Mouse (Mus musculus) midbrain, embryonic 12.5 days (tissue): ENCODE results near the gene Hamp. TPM values are rescaled to one million over a fixed set of nuclear protein-coding genes. Genes with fewer than 3 reads are reported as not detected.

Experiments
- ATAC-seq: fragments of 200-750 bp; cut with Nextera tagmentation; 2 replicates; pipeline ENCODE4 v1.8.0; 2017; ENCODE audit warnings: low read depth, moderate TSS enrichment, moderate library complexity; ENCODE audit not compliant: low FRiP score
- H3K27ac ChIP-seq: fragments of 300-500 bp; sonication (generic); replicated peaks from 2 replicates; pipeline ENCODE4 v1.5.1; 2016; ENCODE audit warnings: mild to moderate bottlenecking
- H3K27me3 ChIP-seq: fragments of 300-500 bp; sonication (generic); 2 replicates; pipeline ENCODE4 v1.6.1; 2016; ENCODE audit warnings: mild to moderate bottlenecking
- H3K36me3 ChIP-seq: fragments of 300-500 bp; sonication (generic); 2 replicates; pipeline ENCODE4 v1.6.1; 2016
- H3K4me1 ChIP-seq: fragments of 300-500 bp; sonication (generic); 2 replicates; pipeline ENCODE4 v1.6.1; 2016
- H3K4me2 ChIP-seq: fragments of 300-500 bp; sonication (generic); replicated peaks from 2 replicates; pipeline ENCODE4 v1.6.1; 2016; ENCODE audit warnings: mild to moderate bottlenecking, moderate library complexity
- H3K4me3 ChIP-seq: fragments of 300-500 bp; sonication (generic); 2 replicates; pipeline ENCODE4 v1.5.1; 2016; ENCODE audit warnings: mild to moderate bottlenecking
- H3K9ac ChIP-seq: fragments of 300-500 bp; sonication (generic); replicated peaks from 2 replicates; pipeline ENCODE4 v1.6.1; 2016; ENCODE audit warnings: mild to moderate bottlenecking, moderate library complexity
- H3K9me3 ChIP-seq: fragments of 300-500 bp; sonication (generic); 2 replicates; pipeline ENCODE4 v1.6.1; 2016; ENCODE audit warnings: mild to moderate bottlenecking
- WGBS: fragments of 180-500 bp; shearing (Covaris S2); methylation state at CpG from one replicate; pipeline ENCODE4 v1.1.7; 2016; 5-methylcytosine and 5-hydroxymethylcytosine counted together
- polyA plus RNA-seq: library from polyadenylated mRNA; unstranded; fragments of >200 nt; fragmentation: Nextera tagmentation; extraction: Ambion mirVana; gene quantifications from 2 replicates; pipeline ENCODE4 v1.2.1, GENCODE M21; 2016

The Hamp gene
- polyA plus RNA-seq: not detected in 2 replicates

GRCm38 (mm10) chr7:30943909-30944635, at the start of gene Hamp:
Hamp (minus strand) TSS chr7:30944032.
- no peak within 1 kb of the TSS for H3K9ac ChIP-seq
- no peak within 1 kb of the TSS for H3K4me2 ChIP-seq
- no peaks in the 10 kb centered on the region for H3K4me1 ChIP-seq
- H3K4me3 ChIP-seq: no peak within 1 kb of the TSS
- 72% methylated on average over 9 of the region's 9 CpGs for WGBS
- H3K27ac ChIP-seq: no peak within 1 kb of the TSS
- H3K36me3 ChIP-seq: peaks cover 22% of the 10 kb centered on the region
- H3K27me3 ChIP-seq: no peaks in the 10 kb centered on the region
- H3K9me3 ChIP-seq: no peaks in the 10 kb centered on the region
- ATAC-seq: no peak

GRCm38 (mm10) chr7:30992148-30992547, 48.3 kb upstream of the Hamp start:
- no peaks in the 10 kb centered on the region for H3K4me1 ChIP-seq
- H3K27me3 ChIP-seq: no peaks in the 10 kb centered on the region
- H3K9ac ChIP-seq: no peak overlapping the region
- H3K36me3 ChIP-seq: no peaks in the 10 kb centered on the region
- 75% methylated on average over 5 of the region's 5 CpGs for WGBS
- H3K4me2 ChIP-seq: no peak overlapping the region
- no peak overlapping the region for H3K27ac ChIP-seq
- peaks cover 9% of the 10 kb centered on the region; the same call in 1 of the 2 replicates for H3K9me3 ChIP-seq
- no peak for ATAC-seq
- no peak overlapping the region for H3K4me3 ChIP-seq

- H3K4me2 ChIP-seq: no peak overlapping the region
- H3K27ac ChIP-seq: no peak overlapping the region
- 85% methylated on average over 4 of the region's 4 CpGs for WGBS
- no peaks in the 10 kb centered on the region for H3K9me3 ChIP-seq
- no peak for ATAC-seq
- H3K27me3 ChIP-seq: no peaks in the 10 kb centered on the region
- H3K9ac ChIP-seq: no peak overlapping the region
- H3K4me1 ChIP-seq: no peaks in the 10 kb centered on the region
- H3K4me3 ChIP-seq: no peak overlapping the region
- H3K36me3 ChIP-seq: no peaks in the 10 kb centered on the region
These were observed 44.8 kb upstream of the Hamp start for GRCm38 (mm10) chr7:30988519-30989162.

GRCm38 (mm10) chr7:30985357-30985756, 41.5 kb upstream of the Hamp start:
- H3K4me1 ChIP-seq: no peaks in the 10 kb centered on the region
- no peak overlapping the region for H3K4me3 ChIP-seq
- no peaks in the 10 kb centered on the region for H3K27me3 ChIP-seq
- no peak overlapping the region for H3K27ac ChIP-seq
- H3K4me2 ChIP-seq: no peak overlapping the region
- H3K9me3 ChIP-seq: no peaks in the 10 kb centered on the region
- H3K36me3 ChIP-seq: no peaks in the 10 kb centered on the region
- no peak overlapping the region for H3K9ac ChIP-seq
- 85% methylated on average over 9 of the region's 9 CpGs for WGBS
- no peak for ATAC-seq

- Histone ChIP-seq H3K4me1 (no peaks in the 10 kb centered on the region), H3K4me3 (no peak overlapping the region), H3K9ac (no peak overlapping the region), H3K4me2 (no peak overlapping the region), H3K27ac (no peak overlapping the region), H3K36me3 (no peaks in the 10 kb centered on the region), H3K9me3 (no peaks in the 10 kb centered on the region), H3K27me3 (no peaks in the 10 kb centered on the region)
- ATAC-seq: no peak
- WGBS: 89% methylated on average over 4 of the region's 4 CpGs
These were observed 37.9 kb upstream of the Hamp start for GRCm38 (mm10) chr7:30981703-30982102.

- Histone ChIP-seq H3K9ac (peak within 1 kb of the TSS; percentile 41), H3K9me3 (no peaks in the 10 kb centered on the region), H3K27me3 (peaks cover 22% of the 10 kb centered on the region), H3K4me2 (peak within 1 kb of the TSS; percentile 59), H3K27ac (no peak within 1 kb of the TSS), H3K4me3 (peak within 1 kb of the TSS; percentile 40), H3K4me1 (peaks cover 10% of the 10 kb centered on the region), H3K36me3 (no peaks in the 10 kb centered on the region)
- WGBS: under 1% methylated on average over 37 of the region's 37 CpGs
- ATAC-seq: peak; percentile 77
These were observed 29.9 kb upstream of the Hamp start, which contains the start of gene Fam187b for GRCm38 (mm10) chr7:30973501-30974289. Fam187b (plus strand) TSS chr7:30973790.

- H3K27ac ChIP-seq: no peak within 1 kb of the TSS
- WGBS: 1% methylated on average over 19 of the region's 19 CpGs
- no peaks in the 10 kb centered on the region for H3K36me3 ChIP-seq
These were observed 29.3 kb upstream of the Hamp start, which contains the start of gene Lsr for GRCm38 (mm10) chr7:30973251-30973500. Lsr (minus strand) TSS chr7:30973464.

GRCm38 (mm10) chr7:30972426-30973250, 28.8 kb upstream of the Hamp start:
- H3K9ac ChIP-seq: peak overlapping the region; percentile 41; the same call in 1 of the 2 replicates
- peak overlapping the region; percentile 59 for H3K4me2 ChIP-seq
- H3K36me3 ChIP-seq: no peaks in the 10 kb centered on the region
- peaks cover 10% of the 10 kb centered on the region for H3K4me1 ChIP-seq
- H3K27me3 ChIP-seq: peaks cover 22% of the 10 kb centered on the region
- 2% methylated on average over 41 of the region's 41 CpGs for WGBS
- peak; percentile 32; the same call in 1 of the 2 replicates for ATAC-seq
- H3K4me3 ChIP-seq: peak overlapping the region; percentile 40
- no peaks in the 10 kb centered on the region for H3K9me3 ChIP-seq
- no peak overlapping the region for H3K27ac ChIP-seq

More at GRCm38 (mm10) chr7:30973251-30973500, 29.3 kb upstream of the Hamp start, which contains the start of gene Lsr:
- Histone ChIP-seq H3K4me2 (peak within 1 kb of the TSS; percentile 59), H3K9ac (peak within 1 kb of the TSS; percentile 41), H3K4me3 (peak within 1 kb of the TSS; percentile 40), H3K4me1 (peaks cover 10% of the 10 kb centered on the region), H3K9me3 (no peaks in the 10 kb centered on the region), H3K27me3 (peaks cover 22% of the 10 kb centered on the region)
- no peak; the same call in 1 of the 2 replicates for ATAC-seq

- no peak overlapping the region for H3K27ac ChIP-seq
- peaks cover 10% of the 10 kb centered on the region for H3K4me1 ChIP-seq
- no peak overlapping the region for H3K9ac ChIP-seq
- H3K36me3 ChIP-seq: no peaks in the 10 kb centered on the region
- no peaks in the 10 kb centered on the region for H3K9me3 ChIP-seq
- WGBS: 94% methylated on average over 15 of the region's 15 CpGs
- no peak for ATAC-seq
- peak overlapping the region; percentile 40; the same call in 1 of the 2 replicates for H3K4me3 ChIP-seq
- peaks cover 22% of the 10 kb centered on the region for H3K27me3 ChIP-seq
- H3K4me2 ChIP-seq: peak overlapping the region; percentile 59; the same call in 1 of the 2 replicates
These were observed 28.1 kb upstream of the Hamp start for GRCm38 (mm10) chr7:30971901-30972300.

- peaks cover 10% of the 10 kb centered on the region for H3K4me1 ChIP-seq
- WGBS: 88% methylated on average over 4 of the region's 4 CpGs
- H3K36me3 ChIP-seq: no peaks in the 10 kb centered on the region
- no peaks in the 10 kb centered on the region for H3K9me3 ChIP-seq
- no peak overlapping the region for H3K4me3 ChIP-seq
- H3K9ac ChIP-seq: no peak overlapping the region
- H3K27ac ChIP-seq: no peak overlapping the region
- peaks cover 22% of the 10 kb centered on the region for H3K27me3 ChIP-seq
- no peak for ATAC-seq
- no peak overlapping the region for H3K4me2 ChIP-seq
These were observed 25.3 kb upstream of the Hamp start for GRCm38 (mm10) chr7:30969174-30969573.

GRCm38 (mm10) chr7:30968611-30969010, 24.8 kb upstream of the Hamp start:
- Histone ChIP-seq H3K27me3 (peaks cover 20% of the 10 kb centered on the region), H3K36me3 (no peaks in the 10 kb centered on the region), H3K4me2 (no peak overlapping the region), H3K27ac (no peak overlapping the region), H3K9ac (no peak overlapping the region), H3K4me3 (no peak overlapping the region), H3K4me1 (peaks cover 10% of the 10 kb centered on the region), H3K9me3 (no peaks in the 10 kb centered on the region)
- ATAC-seq: no peak
- 89% methylated on average over 8 of the region's 8 CpGs for WGBS
